Mouse (Mus musculus): Measurements from ENCODE around the gene Ankrd36. TPM values are rescaled to one million over a fixed set of nuclear protein-coding genes. Genes with fewer than 3 reads are reported as not detected.
"Not testable (repeated sequence)": the region's sequence is repeated elsewhere in the genome, so short reads cannot be mapped to it uniquely, and the experiment has no call there.

Ankrd36 gene
- polyA plus RNA-seq, 1 experiment from 2014 or later = 0.96 TPM

GRCm38 (mm10) chr11:5575046-5575445, 5.6 kb downstream of the Ankrd36 start:
- ATAC-seq (replicated peaks; ENCODE audit: insufficient number of reproducible peaks, low FRiP score, low TSS enrichment) = no peak
- no peak overlapping the region for H3K27ac ChIP-seq (ENCODE audit: low read depth, low read length)
- H3K9me3 ChIP-seq (replicated peaks; ENCODE audit: control insufficient read depth, low read length) = no peaks in the 10 kb centered on the region
- peaks cover 7% of the 10 kb centered on the region for H3K4me1 ChIP-seq (ENCODE audit: control insufficient read depth, insufficient read depth, low read length)
- H3K36me3 ChIP-seq (ENCODE audit: control insufficient read depth, insufficient read depth, low read length) = no peaks in the 10 kb centered on the region
- no peaks in the 10 kb centered on the region for H3K27me3 ChIP-seq (ENCODE audit: control insufficient read depth, insufficient read depth, low read length)
- 38% methylated on average over 6 of the region's 6 CpGs for WGBS (ENCODE audit: insufficient replicate concordance)
- no peak overlapping the region for H3K4me2 ChIP-seq
- H3K4me3 ChIP-seq (ENCODE audit: low read depth, low read length) = no peak overlapping the region
- no peak overlapping the region for H3K9ac ChIP-seq (ENCODE audit: low read depth, low read length)

GRCm38 (mm10) chr11:5592336-5592735, 22.9 kb downstream of the Ankrd36 start:
- ATAC-seq (replicated peaks; ENCODE audit: insufficient number of reproducible peaks, low FRiP score, low TSS enrichment) = no peak
- Histone ChIP-seq H3K9me3 (replicated peaks; ENCODE audit: control insufficient read depth, low read length) (no peaks in the 10 kb centered on the region), H3K36me3 (ENCODE audit: control insufficient read depth, insufficient read depth, low read length) (no peaks in the 10 kb centered on the region), H3K4me1 (ENCODE audit: control insufficient read depth, insufficient read depth, low read length) (no peaks in the 10 kb centered on the region), H3K4me2 (no peak overlapping the region), H3K27ac (ENCODE audit: low read depth, low read length) (no peak overlapping the region), H3K27me3 (ENCODE audit: control insufficient read depth, insufficient read depth, low read length) (no peaks in the 10 kb centered on the region), H3K9ac (ENCODE audit: low read depth, low read length) (no peak overlapping the region), H3K4me3 (ENCODE audit: low read depth, low read length) (no peak overlapping the region)
- 71% methylated on average over 6 of the region's 6 CpGs for WGBS (ENCODE audit: insufficient replicate concordance)

- Histone ChIP-seq H3K9ac (ENCODE audit: low read depth, low read length) (no peak overlapping the region), H3K4me3 (ENCODE audit: low read depth, low read length) (no peak overlapping the region), H3K9me3 (replicated peaks; ENCODE audit: control insufficient read depth, low read length) (no peaks in the 10 kb centered on the region), H3K4me2 (no peak overlapping the region), H3K36me3 (ENCODE audit: control insufficient read depth, insufficient read depth, low read length) (no peaks in the 10 kb centered on the region), H3K27ac (ENCODE audit: low read depth, low read length) (no peak overlapping the region), H3K27me3 (ENCODE audit: control insufficient read depth, insufficient read depth, low read length) (no peaks in the 10 kb centered on the region), H3K4me1 (ENCODE audit: control insufficient read depth, insufficient read depth, low read length) (no peaks in the 10 kb centered on the region)
- no peak for ATAC-seq (replicated peaks; ENCODE audit: insufficient number of reproducible peaks, low FRiP score, low TSS enrichment)
- WGBS (ENCODE audit: insufficient replicate concordance) = 74% methylated on average over 4 of the region's 4 CpGs
These were observed 25.9 kb downstream of the Ankrd36 start for GRCm38 (mm10) chr11:5595381-5595791.

GRCm38 (mm10) chr11:5595792-5596191, 26.3 kb downstream of the Ankrd36 start:
- Histone ChIP-seq H3K4me2 (no peak overlapping the region), H3K4me1 (ENCODE audit: control insufficient read depth, insufficient read depth, low read length) (no peaks in the 10 kb centered on the region), H3K27me3 (ENCODE audit: control insufficient read depth, insufficient read depth, low read length) (no peaks in the 10 kb centered on the region), H3K9ac (ENCODE audit: low read depth, low read length) (no peak overlapping the region), H3K9me3 (replicated peaks; ENCODE audit: control insufficient read depth, low read length) (no peaks in the 10 kb centered on the region), H3K36me3 (ENCODE audit: control insufficient read depth, insufficient read depth, low read length) (no peaks in the 10 kb centered on the region), H3K27ac (ENCODE audit: low read depth, low read length) (no peak overlapping the region), H3K4me3 (ENCODE audit: low read depth, low read length) (no peak overlapping the region)
- WGBS (ENCODE audit: insufficient replicate concordance) = 77% methylated on average over 5 of the region's 5 CpGs
- ATAC-seq (replicated peaks; ENCODE audit: insufficient number of reproducible peaks, low FRiP score, low TSS enrichment) = no peak

GRCm38 (mm10) chr11:5596756-5597155, 27.3 kb downstream of the Ankrd36 start:
- Histone ChIP-seq H3K4me2 (no peak overlapping the region), H3K4me1 (ENCODE audit: control insufficient read depth, insufficient read depth, low read length) (no peaks in the 10 kb centered on the region), H3K9me3 (replicated peaks; ENCODE audit: control insufficient read depth, low read length) (no peaks in the 10 kb centered on the region), H3K9ac (ENCODE audit: low read depth, low read length) (no peak overlapping the region), H3K36me3 (ENCODE audit: control insufficient read depth, insufficient read depth, low read length) (no peaks in the 10 kb centered on the region), H3K27me3 (ENCODE audit: control insufficient read depth, insufficient read depth, low read length) (no peaks in the 10 kb centered on the region), H3K27ac (ENCODE audit: low read depth, low read length) (no peak overlapping the region), H3K4me3 (ENCODE audit: low read depth, low read length) (no peak overlapping the region)
- no peak for ATAC-seq (replicated peaks; ENCODE audit: insufficient number of reproducible peaks, low FRiP score, low TSS enrichment)
- 76% methylated on average over 6 of the region's 6 CpGs for WGBS (ENCODE audit: insufficient replicate concordance)

GRCm38 (mm10) chr11:5605421-5605820, 35.9 kb downstream of the Ankrd36 start:
- Histone ChIP-seq H3K36me3 (ENCODE audit: control insufficient read depth, insufficient read depth, low read length) (no peaks in the 10 kb centered on the region), H3K9ac (ENCODE audit: low read depth, low read length) (no peak overlapping the region), H3K9me3 (replicated peaks; ENCODE audit: control insufficient read depth, low read length) (no peaks in the 10 kb centered on the region), H3K27me3 (ENCODE audit: control insufficient read depth, insufficient read depth, low read length) (no peaks in the 10 kb centered on the region), H3K4me1 (ENCODE audit: control insufficient read depth, insufficient read depth, low read length) (no peaks in the 10 kb centered on the region), H3K27ac (ENCODE audit: low read depth, low read length) (no peak overlapping the region), H3K4me2 (no peak overlapping the region), H3K4me3 (ENCODE audit: low read depth, low read length) (no peak overlapping the region)
- ATAC-seq (replicated peaks; ENCODE audit: insufficient number of reproducible peaks, low FRiP score, low TSS enrichment) = no peak
- WGBS (ENCODE audit: insufficient replicate concordance) = 68% methylated on average over 3 of the region's 3 CpGs

- H3K4me3 ChIP-seq (ENCODE audit: low read depth, low read length); H3K4me2 ChIP-seq; ATAC-seq (replicated peaks; ENCODE audit: insufficient number of reproducible peaks, low FRiP score, low TSS enrichment); H3K9me3 ChIP-seq (replicated peaks; ENCODE audit: control insufficient read depth, low read length); H3K9ac ChIP-seq (ENCODE audit: low read depth, low read length); H3K27me3 ChIP-seq (ENCODE audit: control insufficient read depth, insufficient read depth, low read length); H3K27ac ChIP-seq (ENCODE audit: low read depth, low read length); H3K36me3 ChIP-seq (ENCODE audit: control insufficient read depth, insufficient read depth, low read length); H3K4me1 ChIP-seq (ENCODE audit: control insufficient read depth, insufficient read depth, low read length): not testable (repeated sequence)
- WGBS (ENCODE audit: insufficient replicate concordance) = 76% methylated on average over 1 of the region's 1 CpGs
These were observed 42.4 kb downstream of the Ankrd36 start for GRCm38 (mm10) chr11:5611918-5612317.

- Histone ChIP-seq H3K4me3 (ENCODE audit: low read depth, low read length) (no peak overlapping the region), H3K4me1 (ENCODE audit: control insufficient read depth, insufficient read depth, low read length) (no peaks in the 10 kb centered on the region), H3K4me2 (no peak overlapping the region), H3K27ac (ENCODE audit: low read depth, low read length) (no peak overlapping the region), H3K36me3 (ENCODE audit: control insufficient read depth, insufficient read depth, low read length) (no peaks in the 10 kb centered on the region), H3K9ac (ENCODE audit: low read depth, low read length) (no peak overlapping the region), H3K27me3 (ENCODE audit: control insufficient read depth, insufficient read depth, low read length) (no peaks in the 10 kb centered on the region), H3K9me3 (replicated peaks; ENCODE audit: control insufficient read depth, low read length) (no peaks in the 10 kb centered on the region)
- ATAC-seq (replicated peaks; ENCODE audit: insufficient number of reproducible peaks, low FRiP score, low TSS enrichment) = no peak
- 83% methylated on average over 3 of the region's 3 CpGs for WGBS (ENCODE audit: insufficient replicate concordance)
These were observed 45.0 kb downstream of the Ankrd36 start for GRCm38 (mm10) chr11:5614453-5614852.

GRCm38 (mm10) chr11:5625101-5625500, 55.6 kb downstream of the Ankrd36 start:
- H3K27me3 ChIP-seq (ENCODE audit: control insufficient read depth, insufficient read depth, low read length) = no peaks in the 10 kb centered on the region
- no peaks in the 10 kb centered on the region for H3K4me1 ChIP-seq (ENCODE audit: control insufficient read depth, insufficient read depth, low read length)
- no peak for ATAC-seq (replicated peaks; ENCODE audit: insufficient number of reproducible peaks, low FRiP score, low TSS enrichment)
- 81% methylated on average over 4 of the region's 4 CpGs for WGBS (ENCODE audit: insufficient replicate concordance)
- no peaks in the 10 kb centered on the region for H3K36me3 ChIP-seq (ENCODE audit: control insufficient read depth, insufficient read depth, low read length)
- H3K4me3 ChIP-seq (ENCODE audit: low read depth, low read length) = no peak overlapping the region
- H3K9me3 ChIP-seq (replicated peaks; ENCODE audit: control insufficient read depth, low read length) = no peaks in the 10 kb centered on the region
- no peak overlapping the region for H3K9ac ChIP-seq (ENCODE audit: low read depth, low read length)
- no peak overlapping the region for H3K4me2 ChIP-seq
- no peak overlapping the region for H3K27ac ChIP-seq (ENCODE audit: low read depth, low read length)

All from heart, embryonic 11.5 days (tissue).